8 mouse cellular contexts compared by ENCODE assay signal in the genomic region with DNA sequence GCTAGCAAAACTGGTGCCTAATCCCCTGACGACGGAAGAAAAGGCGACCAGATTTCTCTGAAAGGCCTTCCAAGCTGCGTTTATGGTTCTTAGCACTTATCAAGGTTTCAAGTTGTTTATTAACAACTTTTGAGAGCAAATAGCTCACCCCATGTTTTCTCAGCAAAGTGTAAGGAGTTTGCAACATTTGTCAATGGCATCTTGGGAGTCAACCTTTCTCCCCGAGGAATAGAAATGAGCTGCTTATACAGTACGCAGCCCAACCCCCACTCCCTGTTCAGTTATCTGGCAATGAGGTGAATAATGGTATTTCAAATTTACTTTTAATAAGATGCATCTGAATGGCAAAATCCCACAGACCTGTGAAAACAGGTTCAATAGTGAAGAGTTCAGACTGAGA. TPM values are rescaled to one million over a fixed set of nuclear protein-coding genes. Genes with fewer than 3 reads are reported as not detected.
DNase-seq lines count a peak whose midpoint lies in the region; ATAC-seq and TF ChIP-seq lines count a peak whose summit lies in the region.

No protein-coding gene starts in this region.

- no peaks in the 10 kb centered on the region for H3K36me3 ChIP-seq in heart, embryonic 15.5 days
- H3K36me3 ChIP-seq in hindbrain, embryonic 12.5 days = no peaks in the 10 kb centered on the region
- H3K36me3 ChIP-seq in macrophage (ENCODE audit: inconsistent target) = no peaks in the 10 kb centered on the region

- WGBS in heart, embryonic 15.5 days = 4% methylated on average over 6 of the region's 6 CpGs
- WGBS in hindbrain, embryonic 12.5 days = 2% methylated on average over 6 of the region's 6 CpGs
- 13% methylated on average over 6 of the region's 6 CpGs for WGBS in macrophage (ENCODE audit: missing documents)

- TF ChIP-seq CTCF in bone marrow macrophage, adult 2 months (IDR thresholded peaks at IDR 0.05; ENCODE audit: low read depth, low read length) = no peak

- no peak for ATAC-seq in heart, embryonic 15.5 days (replicated peaks; ENCODE audit: insufficient number of reproducible peaks, insufficient read depth, low FRiP score, low read depth)
- no peak for ATAC-seq in hindbrain, embryonic 12.5 days (ENCODE audit: low FRiP score)

- H3K4me3 ChIP-seq in heart, embryonic 15.5 days = peak overlapping the region; percentile 92
- peak overlapping the region; percentile 96 for H3K4me3 ChIP-seq in bone marrow macrophage, adult 2 months (ENCODE audit: insufficient read depth, low read length)
- peak overlapping the region; percentile 75 for H3K4me3 ChIP-seq in hindbrain, embryonic 12.5 days
- peak overlapping the region; percentile 64 for H3K4me3 ChIP-seq in macrophage (ENCODE audit: inconsistent target)

- peak overlapping the region; percentile 91 for H3K9ac ChIP-seq in heart, embryonic 15.5 days
- H3K9ac ChIP-seq in hindbrain, embryonic 12.5 days = peak overlapping the region; percentile 95

- no peaks in the 10 kb centered on the region for H3K9me3 ChIP-seq in heart, embryonic 15.5 days (replicated peaks)
- no peaks in the 10 kb centered on the region for H3K9me3 ChIP-seq in hindbrain, embryonic 12.5 days (replicated peaks)

- TF ChIP-seq POLR2A in bone marrow macrophage, adult 2 months (IDR thresholded peaks at IDR 0.05; ENCODE audit: borderline replicate concordance, low read depth, low read length) = no peak

- peak overlapping the region; percentile 89 for H3K4me2 ChIP-seq in heart, embryonic 15.5 days
- H3K4me2 ChIP-seq in hindbrain, embryonic 12.5 days (replicated peaks) = peak overlapping the region; percentile 73

- peak overlapping the region; percentile 98 for H3K27ac ChIP-seq in heart, embryonic 15.5 days
- peak overlapping the region; percentile 90 for H3K27ac ChIP-seq in bone marrow macrophage, adult 2 months (ENCODE audit: insufficient read depth, low read depth, low read length)
- H3K27ac ChIP-seq in hindbrain, embryonic 12.5 days = peak overlapping the region; percentile 98
- H3K27ac ChIP-seq in macrophage = peak overlapping the region; percentile 85

- peaks cover 32% of the 10 kb centered on the region for H3K79me2 ChIP-seq in macrophage (ENCODE audit: inconsistent target)

- no peaks in the 10 kb centered on the region for H3K27me3 ChIP-seq in heart, embryonic 15.5 days
- no peaks in the 10 kb centered on the region for H3K27me3 ChIP-seq in hindbrain, embryonic 12.5 days

- DNase-seq in heart, postnatal 4 days = no peak
- DNase-seq in A20 (ENCODE audit: low read depth, low spot score) = peak; percentile 77
- no peak for DNase-seq in urinary bladder, adult 2 months (ENCODE audit: low spot score)
- no peak for DNase-seq in Muller cell, postnatal 12 days (ENCODE audit: inconsistent ontology term)

- H3K4me1 ChIP-seq in heart, embryonic 15.5 days (replicated peaks) = peaks cover 7% of the 10 kb centered on the region; the same call in 1 of the 2 replicates
- H3K4me1 ChIP-seq in bone marrow macrophage, adult 2 months (ENCODE audit: control insufficient read depth, insufficient read depth, low read length) = peaks cover 4% of the 10 kb centered on the region; the same call in 1 of the 2 replicates
- H3K4me1 ChIP-seq in hindbrain, embryonic 12.5 days = peaks cover 9% of the 10 kb centered on the region

RNA-seq across cellular contexts. Expression of a gene that starts 0.6 kb away (rescaled TPM):
- 49.7 and 50.8 TPM in 2 replicates for polyA plus RNA-seq in heart, embryonic 15.5 days (2015; fragmentation: Nextera tagmentation; extraction: Ambion mirVana)
- total RNA-seq in heart, postnatal 4 days (2021) = 10 to 100 TPM; 73.5 to 81.2 TPM
- polyA plus RNA-seq in bone marrow macrophage, adult 2 months (2012; ENCODE audit: insufficient read depth, insufficient read length, missing spikeins) = 41.5 and 61.9 TPM in 2 replicates
- 154 and 159 TPM in 2 replicates for polyA plus RNA-seq in hindbrain, embryonic 12.5 days (2016; fragmentation: Nextera tagmentation; extraction: Ambion mirVana)
- 10 to 100 TPM; 14.7 to 71.2 (median 36.7) TPM for total RNA-seq in macrophage (2018; cell fraction: chromatin; rRNA removed)
- 10 to 100 TPM; 10.3 to 16.2 (median 13.4) TPM for total RNA-seq in macrophage (2018; cell fraction: cytosol; rRNA removed)
- total RNA-seq in macrophage (2018; cell fraction: nucleus; rRNA removed) = 10 to 100 TPM; 11.9 to 92.6 (median 21.2) TPM
- 9.2 to 31.7 TPM (median 13.5 TPM) in 3 replicates for polyA plus RNA-seq in macrophage (2018)
- 23.6 and 31.8 TPM in 2 replicates for polyA plus RNA-seq in urinary bladder, adult 2 months (2012; rRNA removed)
